Mouse (Mus musculus): ENCODE measurements at regions not wholly inside any gene's neighbourhood (a gene's known extent, or its start where the extent isn't known, plus 50 kb on each side); places are given as distances from the start of the nearest gene placed in this dataset.

DNA sequence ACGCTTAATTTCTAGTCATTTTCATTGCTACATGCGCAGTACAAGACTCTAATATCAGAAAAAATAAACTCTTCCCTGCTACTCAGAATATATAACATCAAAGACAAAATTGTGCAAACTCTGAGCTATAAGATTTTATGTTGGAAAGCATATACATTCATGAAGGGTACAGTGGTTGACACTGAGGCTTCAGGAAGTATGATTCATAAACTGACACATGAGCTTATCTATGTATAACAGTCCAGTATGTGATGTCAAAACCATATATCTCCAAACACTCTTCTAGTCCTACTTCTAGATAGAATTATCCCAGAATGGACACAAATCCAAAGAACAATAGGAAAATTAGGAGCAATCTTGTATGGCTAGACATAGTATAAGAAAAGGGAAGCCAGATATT, 177.5 kb upstream of the Gm10192 start:
- H3K4me1 ChIP-seq: no peaks in the 10 kb centered on the region
- no peak overlapping the region for H3K9ac ChIP-seq (replicated peaks)
- no peak for ATAC-seq (replicated peaks)
- no peak overlapping the region for H3K4me3 ChIP-seq
- H3K27ac ChIP-seq (replicated peaks): no peak overlapping the region
- 0 out of 2 replicates have a peak, but pooled peaks cover 3% of the 10 kb centered on the region for H3K27me3 ChIP-seq
- 93% methylated on average over 2 of the region's 2 CpGs for WGBS
- H3K36me3 ChIP-seq: no peaks in the 10 kb centered on the region
- no peak overlapping the region for H3K4me2 ChIP-seq (replicated peaks)
- H3K9me3 ChIP-seq: no peaks in the 10 kb centered on the region

DNA sequence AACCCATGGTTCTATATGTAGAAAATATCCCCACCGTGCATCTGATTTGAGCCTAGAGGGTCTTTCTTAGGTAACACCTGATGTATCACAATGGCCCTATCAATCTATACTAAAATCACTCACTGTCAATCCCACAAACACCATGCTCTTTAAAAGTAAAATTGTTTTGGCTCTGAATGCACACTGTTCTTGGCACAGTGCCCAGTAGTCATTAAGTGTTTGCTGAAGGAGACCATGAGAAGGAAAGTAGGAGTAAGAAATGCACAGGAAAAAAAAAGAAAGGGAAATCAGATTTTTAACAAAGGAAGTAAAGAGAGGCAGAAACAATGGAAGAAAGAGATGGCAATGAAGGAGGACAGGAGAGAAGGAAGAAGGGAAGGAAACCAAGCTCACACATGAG, 175.0 kb upstream of the Gm10192 start:
- no peak overlapping the region for H3K4me2 ChIP-seq (replicated peaks)
- no peak for ATAC-seq (replicated peaks)
- no peak overlapping the region for H3K4me3 ChIP-seq
- no peaks in the 10 kb centered on the region for H3K9me3 ChIP-seq
- 0 out of 2 replicates have a peak, but pooled peaks cover 3% of the 10 kb centered on the region for H3K27me3 ChIP-seq
- no peaks in the 10 kb centered on the region for H3K4me1 ChIP-seq
- H3K36me3 ChIP-seq: no peaks in the 10 kb centered on the region
- no peak overlapping the region for H3K27ac ChIP-seq (replicated peaks)
- H3K9ac ChIP-seq (replicated peaks): no peak overlapping the region
- WGBS: 19% methylated on average over 1 of the region's 1 CpGs

DNA sequence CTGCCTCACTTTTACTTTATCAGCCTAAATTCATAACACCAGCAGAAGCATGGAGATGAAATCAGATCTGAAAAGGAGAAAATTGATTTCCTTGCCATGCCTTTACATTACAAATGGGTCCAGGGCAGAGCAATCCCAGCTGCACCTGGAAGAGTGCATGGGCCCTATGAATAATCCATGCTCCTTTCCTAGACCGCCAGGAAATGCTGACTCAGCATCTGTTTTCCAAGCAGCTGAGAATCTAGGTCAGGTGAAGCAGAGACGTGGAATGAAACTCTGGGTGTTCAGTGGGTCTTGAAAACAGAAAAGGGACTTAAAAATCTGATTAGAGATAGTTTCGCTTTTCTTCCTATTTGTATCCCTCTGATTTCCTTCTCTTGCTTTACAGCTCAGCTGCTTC, 163.8 kb upstream of the Gm10192 start:
- H3K9me3 ChIP-seq: no peaks in the 10 kb centered on the region
- H3K36me3 ChIP-seq: no peaks in the 10 kb centered on the region
- no peak overlapping the region for H3K9ac ChIP-seq (replicated peaks)
- no peak overlapping the region for H3K27ac ChIP-seq (replicated peaks)
- no peak for ATAC-seq (replicated peaks)
- no peaks in the 10 kb centered on the region for H3K27me3 ChIP-seq
- WGBS: 76% methylated on average over 3 of the region's 3 CpGs
- no peaks in the 10 kb centered on the region for H3K4me1 ChIP-seq
- H3K4me3 ChIP-seq: no peak overlapping the region
- H3K4me2 ChIP-seq (replicated peaks): no peak overlapping the region

DNA sequence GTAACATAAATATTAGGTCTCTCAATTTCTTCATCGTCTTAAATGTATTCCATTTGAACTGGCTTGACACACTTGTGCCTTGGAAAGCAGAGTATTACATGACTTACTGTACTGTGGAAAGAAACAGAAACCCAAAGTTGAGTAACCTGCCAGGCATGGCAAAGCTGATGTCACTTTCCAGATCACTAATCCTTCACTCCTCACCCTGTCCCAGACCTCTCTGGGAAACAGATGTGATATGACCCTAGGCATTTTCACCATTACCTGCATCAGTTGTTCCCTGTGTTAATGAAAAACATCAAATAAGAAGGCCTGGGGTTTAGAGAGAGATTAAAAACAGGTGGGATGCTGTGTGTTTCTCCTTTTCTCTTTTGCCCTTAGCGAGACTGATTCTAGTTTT, 161.4 kb upstream of the Gm10192 start:
- Histone ChIP-seq H3K4me3 (no peak overlapping the region), H3K4me2 (replicated peaks) (no peak overlapping the region), H3K27me3 (no peaks in the 10 kb centered on the region), H3K27ac (replicated peaks) (no peak overlapping the region), H3K9ac (replicated peaks) (no peak overlapping the region), H3K36me3 (no peaks in the 10 kb centered on the region), H3K9me3 (no peaks in the 10 kb centered on the region), H3K4me1 (no peaks in the 10 kb centered on the region)
- no peak for ATAC-seq (replicated peaks)
- 85% methylated on average over 2 of the region's 2 CpGs for WGBS

DNA sequence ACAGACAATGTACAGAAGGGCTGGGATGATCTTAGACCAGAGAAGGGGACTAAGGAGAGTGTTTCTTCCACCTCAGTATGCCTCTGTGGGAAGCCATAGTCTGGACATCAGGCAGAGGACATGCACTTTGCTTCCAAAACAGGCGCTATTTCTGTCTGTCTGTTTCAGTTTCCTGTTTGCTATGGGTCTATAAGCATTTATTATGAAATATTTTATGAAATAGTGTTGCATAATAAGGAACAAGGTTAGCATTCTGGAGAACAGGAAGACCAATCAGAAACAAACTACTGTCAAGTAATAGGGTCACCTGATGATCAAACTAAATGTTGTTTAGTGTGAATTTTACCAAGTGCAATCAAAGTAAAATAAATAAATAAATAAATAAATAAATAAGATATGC, 160.4 kb upstream of the Gm10192 start:
- Histone ChIP-seq H3K36me3 (no peaks in the 10 kb centered on the region), H3K4me1 (no peaks in the 10 kb centered on the region), H3K4me3 (no peak overlapping the region), H3K4me2 (replicated peaks) (no peak overlapping the region), H3K27me3 (no peaks in the 10 kb centered on the region), H3K9ac (replicated peaks) (no peak overlapping the region), H3K9me3 (no peaks in the 10 kb centered on the region), H3K27ac (replicated peaks) (no peak overlapping the region)
- WGBS: 93% methylated on average over 1 of the region's 1 CpGs
- no peak for ATAC-seq (replicated peaks)
